Comparison of ENCODE assay signal across 8 mouse cellular contexts in genomic region chr7:128388968-128389367, GRCm38 (mm10). TPM values are rescaled to one million over a fixed set of nuclear protein-coding genes. Genes with fewer than 3 reads are reported as not detected.
A peak's percentile ranks its signal among the peaks of the same experiment; 100 is the strongest.
DNase-seq lines count a peak whose midpoint lies in the region; ATAC-seq and TF ChIP-seq lines count a peak whose summit lies in the region.

No protein-coding gene starts in this region.

- H3K4me2 ChIP-seq in midbrain, embryonic 14.5 days (ENCODE audit: low read length): no peak overlapping the region
- H3K4me2 ChIP-seq in midbrain, embryonic 11.5 days: no peak overlapping the region
- H3K4me2 ChIP-seq in heart, postnatal 0 days (ENCODE audit: low read depth, low read length): no peak overlapping the region
- H3K4me2 ChIP-seq in liver, embryonic 13.5 days: no peak overlapping the region
- no peak overlapping the region for H3K4me2 ChIP-seq in stomach, embryonic 14.5 days (replicated peaks; ENCODE audit: low read depth, low read length)

- no peak for TF ChIP-seq EP300 in heart, postnatal 0 days (IDR thresholded peaks at IDR 0.05; ENCODE audit: low read depth)

- no peak overlapping the region for H3K4me3 ChIP-seq in midbrain, embryonic 14.5 days (replicated peaks; ENCODE audit: low read depth, low read length)
- H3K4me3 ChIP-seq in midbrain, embryonic 11.5 days (ENCODE audit: low read depth, low read length): no peak overlapping the region
- 0 out of 2 replicates have a peak overlapping the region, but pooled peaks have one; percentile 8 for H3K4me3 ChIP-seq in embryonic facial prominence, embryonic 10.5 days
- no peak overlapping the region for H3K4me3 ChIP-seq in heart, postnatal 0 days (ENCODE audit: low read depth, low read length)
- H3K4me3 ChIP-seq in liver, embryonic 13.5 days (replicated peaks): no peak overlapping the region
- no peak overlapping the region for H3K4me3 ChIP-seq in stomach, embryonic 14.5 days (ENCODE audit: low read depth, low read length)

- DNase-seq in midbrain, embryonic 14.5 days: peak; percentile 49
- DNase-seq in midbrain, embryonic 11.5 days (ENCODE audit: low spot score, missing footprints): no peak
- no peak for DNase-seq in embryonic facial prominence, embryonic 10.5 days (ENCODE audit: low spot score)
- DNase-seq in heart, postnatal 0 days (ENCODE audit: low spot score): peak; percentile 64
- no peak for DNase-seq in liver, embryonic 13.5 days
- DNase-seq in frontal cortex, postnatal 10 days (ENCODE audit: low spot score in 2 of 2): no peak
- DNase-seq in thymus, postnatal 14 days: no peak

- no peak for ATAC-seq in midbrain, embryonic 14.5 days (ENCODE audit: low FRiP score, low TSS enrichment)
- no peak for ATAC-seq in midbrain, embryonic 11.5 days (ENCODE audit: low FRiP score)
- peak; percentile 71 for ATAC-seq in heart, postnatal 0 days (ENCODE audit: insufficient read depth, low read depth)
- peak; percentile 29 for ATAC-seq in liver, embryonic 13.5 days (ENCODE audit: low read depth)
- peak; percentile 83; the same call in 1 of the 2 replicates for ATAC-seq in stomach, embryonic 14.5 days (ENCODE audit: insufficient number of reproducible peaks, insufficient read depth, low FRiP score, low read depth)

- no peak for TF ChIP-seq CTCF in heart, postnatal 0 days (IDR thresholded peaks at IDR 0.05; ENCODE audit: low read depth)

- no peaks in the 10 kb centered on the region for H3K9me3 ChIP-seq in midbrain, embryonic 14.5 days (ENCODE audit: control insufficient read depth, low read length)
- no peaks in the 10 kb centered on the region for H3K9me3 ChIP-seq in midbrain, embryonic 11.5 days (ENCODE audit: control insufficient read depth, low read length)
- H3K9me3 ChIP-seq in embryonic facial prominence, embryonic 10.5 days: no peaks in the 10 kb centered on the region
- no peaks in the 10 kb centered on the region for H3K9me3 ChIP-seq in heart, postnatal 0 days (replicated peaks; ENCODE audit: control insufficient read depth, low read length)
- H3K9me3 ChIP-seq in liver, embryonic 13.5 days (replicated peaks): no peaks in the 10 kb centered on the region
- no peaks in the 10 kb centered on the region for H3K9me3 ChIP-seq in stomach, embryonic 14.5 days (ENCODE audit: control insufficient read depth, low read depth, low read length)

- no peak overlapping the region for H3K9ac ChIP-seq in midbrain, embryonic 14.5 days (replicated peaks; ENCODE audit: low read length)
- no peak overlapping the region for H3K9ac ChIP-seq in midbrain, embryonic 11.5 days (ENCODE audit: low read length)
- no peak overlapping the region; the same call in 1 of the 2 replicates for H3K9ac ChIP-seq in heart, postnatal 0 days (replicated peaks; ENCODE audit: low read depth, low read length)
- no peak overlapping the region for H3K9ac ChIP-seq in liver, embryonic 13.5 days
- no peak overlapping the region for H3K9ac ChIP-seq in stomach, embryonic 14.5 days (replicated peaks; ENCODE audit: low read depth, low read length)

- WGBS in midbrain, embryonic 14.5 days: 31% methylated on average over 7 of the region's 7 CpGs
- WGBS in midbrain, embryonic 11.5 days: 38% methylated on average over 7 of the region's 7 CpGs
- 33% methylated on average over 7 of the region's 7 CpGs for WGBS in embryonic facial prominence, embryonic 10.5 days
- 11% methylated on average over 7 of the region's 7 CpGs for WGBS in heart, postnatal 0 days
- WGBS in liver, embryonic 13.5 days (ENCODE audit: insufficient replicate concordance): 24% methylated on average over 7 of the region's 7 CpGs
- 20% methylated on average over 7 of the region's 7 CpGs for WGBS in stomach, embryonic 14.5 days

- H3K27me3 ChIP-seq in midbrain, embryonic 14.5 days (ENCODE audit: control insufficient read depth, insufficient read depth, low read length): no peaks in the 10 kb centered on the region
- no peaks in the 10 kb centered on the region for H3K27me3 ChIP-seq in midbrain, embryonic 11.5 days (ENCODE audit: control insufficient read depth, insufficient read depth, low read length)
- H3K27me3 ChIP-seq in embryonic facial prominence, embryonic 10.5 days (replicated peaks; ENCODE audit: low read depth, poor library complexity, severe bottlenecking): no peaks in the 10 kb centered on the region
- no peaks in the 10 kb centered on the region for H3K27me3 ChIP-seq in heart, postnatal 0 days (ENCODE audit: control insufficient read depth, insufficient read depth, low read length)
- H3K27me3 ChIP-seq in liver, embryonic 13.5 days: no peaks in the 10 kb centered on the region
- H3K27me3 ChIP-seq in stomach, embryonic 14.5 days (ENCODE audit: control insufficient read depth, insufficient read depth, low read length): no peaks in the 10 kb centered on the region

- no peaks in the 10 kb centered on the region for H3K4me1 ChIP-seq in midbrain, embryonic 14.5 days (ENCODE audit: control insufficient read depth, insufficient read depth, low read length)
- peaks cover 3% of the 10 kb centered on the region; the same call in 1 of the 2 replicates for H3K4me1 ChIP-seq in midbrain, embryonic 11.5 days (ENCODE audit: control insufficient read depth, insufficient read depth, low read length)
- peaks cover 44% of the 10 kb centered on the region for H3K4me1 ChIP-seq in embryonic facial prominence, embryonic 10.5 days
- peaks cover 23% of the 10 kb centered on the region for H3K4me1 ChIP-seq in heart, postnatal 0 days (ENCODE audit: control insufficient read depth, insufficient read depth)
- H3K4me1 ChIP-seq in liver, embryonic 13.5 days (replicated peaks): peaks cover 56% of the 10 kb centered on the region
- peaks cover 23% of the 10 kb centered on the region for H3K4me1 ChIP-seq in stomach, embryonic 14.5 days (ENCODE audit: control insufficient read depth, insufficient read depth, low read length)

- H3K27ac ChIP-seq in midbrain, embryonic 14.5 days (replicated peaks; ENCODE audit: low read depth, low read length): no peak overlapping the region
- no peak overlapping the region for H3K27ac ChIP-seq in midbrain, embryonic 11.5 days (ENCODE audit: low read depth, low read length)
- H3K27ac ChIP-seq in embryonic facial prominence, embryonic 10.5 days (replicated peaks): no peak overlapping the region
- H3K27ac ChIP-seq in heart, postnatal 0 days (ENCODE audit: low read depth): no peak overlapping the region
- peak overlapping the region; percentile 47 for H3K27ac ChIP-seq in liver, embryonic 13.5 days
- peak overlapping the region; percentile 6; the same call in 1 of the 2 replicates for H3K27ac ChIP-seq in stomach, embryonic 14.5 days (ENCODE audit: low read length)

- no peaks in the 10 kb centered on the region for H3K36me3 ChIP-seq in midbrain, embryonic 14.5 days (ENCODE audit: control insufficient read depth, insufficient read depth, low read length)
- H3K36me3 ChIP-seq in midbrain, embryonic 11.5 days (ENCODE audit: control insufficient read depth, insufficient read depth, low read length): no peaks in the 10 kb centered on the region
- H3K36me3 ChIP-seq in embryonic facial prominence, embryonic 10.5 days (replicated peaks): no peaks in the 10 kb centered on the region
- H3K36me3 ChIP-seq in heart, postnatal 0 days (replicated peaks; ENCODE audit: control insufficient read depth, insufficient read depth, low read length): no peaks in the 10 kb centered on the region
- no peaks in the 10 kb centered on the region for H3K36me3 ChIP-seq in liver, embryonic 13.5 days
- H3K36me3 ChIP-seq in stomach, embryonic 14.5 days (ENCODE audit: control insufficient read depth, insufficient read depth, low read length): no peaks in the 10 kb centered on the region

RNA-seq across cellular contexts. Expression of gene Rgs10, which starts 29.6 kb away (rescaled TPM):
- polyA plus RNA-seq in midbrain, embryonic 14.5 days (2014; fragmentation: Nextera tagmentation; extraction: Ambion mirVana): 43.6 and 57.5 TPM in 2 replicates
- 10.0 and 11.7 TPM in 2 replicates for polyA plus RNA-seq in midbrain, embryonic 11.5 days (2014; fragmentation: Nextera tagmentation; extraction: Ambion mirVana)
- polyA plus RNA-seq in embryonic facial prominence, embryonic 10.5 days (2016; fragmentation: Nextera tagmentation; extraction: Ambion mirVana): 4.1 and 8.2 TPM in 2 replicates
- total RNA-seq in heart, postnatal 0 days (2014; rRNA removed; ENCODE audit: low replicate concordance): 0.69 and 3.3 TPM in 2 replicates
- 7.2 and 7.8 TPM in 2 replicates for polyA plus RNA-seq in heart, postnatal 0 days (2015; fragmentation: Nextera tagmentation; extraction: Ambion mirVana)
- polyA plus RNA-seq in liver, embryonic 13.5 days (2015; fragmentation: Nextera tagmentation; extraction: Ambion mirVana): 48.5 and 54.6 TPM in 2 replicates
- polyA plus RNA-seq in stomach, embryonic 14.5 days (2014; fragmentation: Nextera tagmentation; extraction: Ambion mirVana): 32.6 TPM in 2 replicates

Comparison
In these comparisons a context has a peak if more than half of its experiments do, and no peak if none do; other contexts are left out.
1. DNase-seq: peak in midbrain, embryonic 14.5 days (single experiment) and heart, postnatal 0 days (single experiment); none in midbrain, embryonic 11.5 days (single experiment), embryonic facial prominence, embryonic 10.5 days (single experiment), liver, embryonic 13.5 days (single experiment), frontal cortex, postnatal 10 days (0 of 2) and thymus, postnatal 14 days (single experiment).
2. ATAC-seq: peak in heart, postnatal 0 days (single experiment), liver, embryonic 13.5 days (single experiment) and stomach, embryonic 14.5 days (single experiment); none in midbrain, embryonic 14.5 days (single experiment) and midbrain, embryonic 11.5 days (single experiment).
3. H3K27ac ChIP-seq: peak in liver, embryonic 13.5 days (single experiment) and stomach, embryonic 14.5 days (single experiment); none in midbrain, embryonic 14.5 days (single experiment), midbrain, embryonic 11.5 days (single experiment), embryonic facial prominence, embryonic 10.5 days (single experiment) and heart, postnatal 0 days (single experiment).